Mouse (Mus musculus) lung, postnatal 25 days (tissue): Measurements from ENCODE around the gene Ctnna3.
"Not testable (repeated sequence)": the region's sequence is repeated elsewhere in the genome, so short reads cannot be mapped to it uniquely, and the experiment has no call there.

Experiments
- DNase-seq: peaks from one replicate; pipeline ENCODE4 v3.0.0; 2022; ENCODE audit warnings: low spot score

Gene Ctnna3

GRCm38 (mm10) chr10:64636760-64637159 is 1206.9 kb downstream of the Ctnna3 start:
- DNase-seq, result no peak

- no peak for DNase-seq
Observed at GRCm38 (mm10) chr10:64639061-64639460, 1209.2 kb downstream of the Ctnna3 start.

- no peak for DNase-seq
Observed at GRCm38 (mm10) chr10:64641093-64641492, 1211.2 kb downstream of the Ctnna3 start.

DNA sequence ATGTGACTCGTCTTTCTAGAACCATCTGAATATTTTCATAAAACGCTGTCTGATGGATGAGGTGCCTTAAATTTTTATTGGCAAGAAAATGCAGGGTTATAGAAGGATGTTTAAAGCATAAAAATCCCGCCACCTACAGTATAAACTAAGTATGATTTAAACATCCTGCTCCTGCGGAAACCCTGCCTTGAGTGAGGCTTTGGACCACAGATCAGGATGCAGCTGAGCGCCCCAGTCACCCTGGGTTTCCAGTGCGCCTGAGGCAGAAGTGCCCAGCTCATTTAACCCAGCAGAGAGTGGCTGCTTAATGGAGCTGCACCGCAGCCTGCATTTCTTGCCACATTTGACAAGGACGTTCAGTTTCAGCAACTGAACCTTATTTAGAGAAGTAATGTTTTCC is 1211.7 kb downstream of the Ctnna3 start:
- DNase-seq, result peak; percentile 5

DNA sequence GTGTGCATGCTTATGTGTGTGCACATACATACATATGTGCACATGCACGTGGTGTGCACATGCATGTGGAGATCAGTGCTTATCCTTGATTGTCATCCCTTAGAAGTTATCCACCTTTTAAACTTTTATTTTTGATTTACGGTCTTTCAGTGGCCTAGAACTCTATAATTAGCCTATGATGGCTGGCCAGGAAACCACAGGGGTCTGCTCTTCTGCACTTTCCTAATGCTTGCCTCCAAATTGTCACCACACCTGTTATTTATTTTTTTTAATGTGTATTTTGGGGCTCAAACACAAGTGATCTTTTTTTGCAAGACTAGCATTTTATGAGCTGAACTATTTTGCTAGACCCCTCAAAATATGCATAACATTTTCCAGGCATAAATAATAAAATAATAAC is 1214.1 kb downstream of the Ctnna3 start:
- no peak for DNase-seq

- DNase-seq, result no peak
Observed at GRCm38 (mm10) chr10:64661190-64661589, 1231.3 kb downstream of the Ctnna3 start.

DNA sequence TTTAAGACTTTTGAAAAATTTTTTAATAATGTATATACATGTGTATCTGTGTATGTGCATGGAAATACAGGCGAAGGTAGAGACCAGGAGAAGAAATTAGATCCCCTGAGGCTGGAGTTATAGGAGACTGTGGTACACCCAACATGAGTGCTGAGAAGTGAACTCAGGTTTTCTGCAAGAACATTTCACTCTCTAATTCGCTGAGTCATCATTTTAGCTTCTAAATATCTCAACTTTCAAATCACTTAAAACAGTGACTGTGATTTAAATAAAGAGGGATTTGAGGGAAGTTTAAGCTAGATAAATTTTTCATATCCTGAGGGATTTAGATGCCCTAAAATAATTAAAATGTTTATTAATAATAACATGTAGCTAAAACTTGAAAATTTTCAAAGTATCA is 1241.6 kb downstream of the Ctnna3 start:
- DNase-seq, result no peak

GRCm38 (mm10) chr10:64675796-64676195 is 1245.9 kb downstream of the Ctnna3 start:
- DNase-seq, result no peak

DNA sequence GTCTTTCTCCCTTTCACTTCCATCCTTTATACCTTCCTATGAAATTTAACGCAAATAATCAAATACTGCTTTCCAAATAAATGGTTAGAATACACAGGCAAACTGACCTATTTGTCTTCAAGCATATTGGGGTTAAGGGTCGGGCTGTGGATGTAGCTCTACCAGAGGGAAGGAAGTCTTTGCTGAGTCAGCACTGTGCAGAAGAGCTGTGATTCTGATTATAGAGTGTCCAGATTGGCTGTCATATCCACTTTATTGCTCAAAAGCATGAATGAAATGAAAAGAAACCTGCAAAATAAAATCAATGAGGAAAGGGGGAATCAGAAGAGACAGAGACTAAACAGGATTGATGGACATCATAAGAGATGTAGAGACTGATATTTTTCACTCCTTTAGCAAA is 1280.1 kb downstream of the Ctnna3 start:
- no peak for DNase-seq

- no peak for DNase-seq
Observed at GRCm38 (mm10) chr10:64718036-64718435, 1288.1 kb downstream of the Ctnna3 start.

GRCm38 (mm10) chr10:64735692-64736091 is 1305.8 kb downstream of the Ctnna3 start:
- no peak for DNase-seq

- DNase-seq, result no peak
Observed at GRCm38 (mm10) chr10:64736616-64737015, 1306.7 kb downstream of the Ctnna3 start.

DNA sequence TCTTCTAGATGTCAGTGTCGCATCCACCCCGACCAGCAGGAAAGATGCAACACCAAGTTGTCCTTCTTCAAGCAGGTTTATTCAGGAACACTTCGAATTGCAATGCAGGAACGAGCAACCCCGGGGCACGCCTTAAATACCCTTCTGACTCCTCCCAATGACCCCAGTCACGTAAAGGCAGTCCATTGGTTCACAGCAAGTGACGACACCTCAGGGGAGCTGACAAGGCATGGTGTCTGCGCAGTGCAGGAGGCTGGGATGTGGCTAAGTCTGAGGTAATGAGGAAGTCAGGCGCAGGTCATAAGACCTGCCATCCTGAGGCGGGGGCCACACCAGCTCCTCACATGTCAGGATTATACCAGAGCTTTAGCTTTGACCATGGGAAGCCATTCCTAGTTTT is 1311.8 kb downstream of the Ctnna3 start:
- not testable (repeated sequence) for DNase-seq

DNA sequence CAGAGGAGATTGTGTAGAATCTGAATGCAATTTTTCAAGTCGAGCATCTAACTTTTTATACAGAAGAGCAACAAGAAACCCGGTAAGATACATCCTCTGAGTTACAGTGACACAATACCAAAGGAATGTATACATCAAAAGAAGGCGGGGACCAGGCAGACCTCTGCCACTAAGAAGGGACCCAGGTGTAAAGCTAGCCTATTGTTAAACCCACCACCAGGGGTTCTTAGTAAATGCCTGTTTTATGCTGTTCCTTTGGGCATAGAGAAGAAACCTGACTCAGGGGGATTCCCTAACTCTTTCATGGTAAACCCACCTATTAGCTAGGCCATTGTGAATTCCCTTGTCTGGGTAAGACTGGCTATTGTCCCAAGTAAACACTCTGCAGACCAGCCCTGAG is 1314.2 kb downstream of the Ctnna3 start:
- DNase-seq, result not testable (repeated sequence)

DNA sequence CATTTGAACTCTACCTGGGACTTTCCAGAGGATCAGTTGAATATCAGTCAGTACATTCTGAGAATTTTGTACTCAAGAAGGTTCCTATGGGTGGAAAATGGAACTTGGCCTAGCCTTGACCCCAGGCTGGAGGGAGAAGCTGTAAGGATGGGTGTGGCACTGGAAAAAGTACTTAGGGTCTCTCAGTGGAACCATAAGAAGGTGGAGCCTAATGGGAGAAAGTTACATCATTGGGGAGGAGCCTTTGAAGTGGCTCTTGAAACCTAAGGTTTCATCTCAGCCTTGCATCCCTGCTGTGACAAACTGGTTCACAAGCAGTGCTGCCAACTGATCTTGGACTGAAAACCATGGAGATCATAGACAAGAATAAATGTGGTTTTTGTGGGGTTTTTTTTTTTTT is 1318.8 kb downstream of the Ctnna3 start:
- no peak for DNase-seq

- DNase-seq, result no peak
Observed at GRCm38 (mm10) chr10:64750791-64751190, 1320.9 kb downstream of the Ctnna3 start.

GRCm38 (mm10) chr10:64836315-64836714 is 1406.4 kb downstream of the Ctnna3 start:
- DNase-seq, result no peak

DNA sequence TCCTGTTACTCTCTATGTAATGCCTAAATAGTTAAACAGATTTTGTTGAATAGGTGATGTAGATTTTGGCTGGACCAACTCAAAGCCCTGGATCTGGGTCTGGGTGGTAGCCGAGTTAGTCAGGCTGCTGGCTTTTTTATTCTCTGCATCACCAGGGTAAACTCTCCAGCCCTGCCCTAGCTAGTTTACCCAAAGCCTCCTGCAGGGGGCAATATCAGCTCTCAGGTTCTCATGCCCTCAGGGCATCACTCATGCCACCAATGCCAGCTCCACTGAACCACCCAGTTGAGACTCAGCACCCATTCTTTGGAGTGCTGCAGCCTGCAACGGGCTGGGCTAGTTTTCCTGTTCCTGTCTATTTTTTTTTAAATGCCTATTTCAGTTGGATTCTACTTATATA is 1431.5 kb downstream of the Ctnna3 start:
- no peak for DNase-seq

DNA sequence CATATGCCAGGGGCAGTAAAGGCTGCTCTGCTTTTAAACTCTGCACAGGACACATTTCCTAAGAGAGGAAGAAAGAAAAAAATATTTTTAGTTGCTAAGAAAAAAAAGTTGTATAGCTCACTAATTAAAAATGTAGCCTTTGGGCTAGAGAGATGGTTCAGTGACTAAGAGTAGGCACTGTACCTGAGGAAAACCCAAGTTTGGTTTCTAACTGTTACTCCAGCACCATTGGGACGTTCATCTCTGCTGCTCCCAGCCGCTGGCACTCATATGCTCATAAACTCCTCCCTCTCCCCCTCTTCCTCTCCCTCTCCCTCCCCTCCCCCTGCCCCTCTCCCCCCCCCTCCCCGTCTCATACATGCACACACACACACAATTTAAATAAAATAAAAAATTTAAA is 1441.0 kb downstream of the Ctnna3 start:
- no peak for DNase-seq

DNA sequence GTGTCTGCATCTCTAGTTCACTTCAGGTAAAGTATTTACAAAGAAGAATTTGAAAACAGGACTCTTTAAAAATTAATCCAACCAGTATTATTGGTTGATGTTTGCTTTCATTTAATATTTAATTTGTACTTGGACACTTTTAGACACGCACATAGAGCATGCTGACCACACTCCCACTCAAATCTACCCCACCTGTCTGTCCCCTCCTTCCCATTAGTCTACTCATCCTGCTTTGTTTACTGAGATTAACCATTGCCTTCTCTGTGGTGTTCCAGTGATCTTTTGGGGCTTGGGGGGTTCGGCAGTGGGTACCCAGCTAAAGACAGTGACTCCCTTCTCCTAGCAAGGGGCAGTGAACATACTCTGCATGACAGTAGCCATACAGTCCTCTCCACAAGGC is 1446.6 kb downstream of the Ctnna3 start:
- DNase-seq, result no peak

DNA sequence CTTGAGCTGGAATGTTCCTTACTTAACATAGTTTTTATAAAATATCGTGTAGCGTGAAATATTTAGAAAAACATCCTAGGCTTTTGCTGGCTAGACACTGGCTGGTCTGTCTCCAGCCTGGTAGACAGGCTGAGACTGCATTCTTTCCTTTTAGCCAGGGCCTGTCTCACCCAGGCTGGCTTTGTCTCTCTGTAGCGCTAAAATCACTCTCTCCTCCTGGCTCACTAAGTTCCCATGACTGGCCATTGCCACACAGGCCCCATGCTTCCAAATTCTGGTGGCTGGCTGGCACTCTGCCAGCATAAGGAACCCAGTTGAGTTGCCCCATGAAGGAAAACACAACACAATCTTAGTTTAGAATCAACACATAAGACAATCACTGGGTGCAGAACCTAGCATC is 1450.0 kb downstream of the Ctnna3 start:
- no peak for DNase-seq

DNA sequence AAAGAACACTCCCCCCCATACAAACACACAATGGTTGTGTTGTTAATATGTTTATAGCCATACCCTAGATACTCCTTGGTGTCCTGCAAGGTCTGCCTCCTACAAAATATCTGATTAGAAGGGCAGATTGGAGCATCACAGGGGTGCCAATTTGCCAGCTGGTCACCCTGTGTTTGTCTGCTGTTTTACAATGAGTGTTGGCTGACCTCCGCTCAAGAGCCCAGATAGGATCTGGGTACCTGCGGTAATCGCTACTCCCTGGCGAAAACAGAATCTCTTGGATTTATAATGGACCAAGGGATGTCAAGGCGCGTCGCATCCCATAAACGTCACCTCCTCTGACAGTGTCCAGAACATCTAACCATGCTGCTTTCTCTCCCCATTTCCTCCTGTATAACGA is 1457.0 kb downstream of the Ctnna3 start:
- DNase-seq, result no peak

- no peak for DNase-seq
Observed at GRCm38 (mm10) chr10:64892458-64892857, 1462.6 kb downstream of the Ctnna3 start.

DNA sequence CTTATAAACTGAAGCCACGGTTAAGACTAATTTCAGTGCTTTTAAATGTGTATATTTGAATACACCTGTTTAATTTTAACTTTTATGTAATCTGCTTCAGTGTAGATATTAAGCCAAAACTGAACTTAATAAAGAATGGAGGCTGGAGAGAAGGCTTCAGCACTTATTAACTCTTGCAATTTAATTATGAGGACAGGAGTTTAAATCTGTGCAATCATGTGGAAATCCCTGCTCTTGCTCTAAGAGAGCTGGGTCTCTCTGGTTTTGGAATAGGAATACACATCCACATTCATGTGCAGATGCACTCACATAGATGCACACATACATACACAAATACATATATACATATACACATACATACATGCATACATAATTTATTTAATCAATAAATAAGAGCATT is 1468.8 kb downstream of the Ctnna3 start:
- no peak for DNase-seq

DNA sequence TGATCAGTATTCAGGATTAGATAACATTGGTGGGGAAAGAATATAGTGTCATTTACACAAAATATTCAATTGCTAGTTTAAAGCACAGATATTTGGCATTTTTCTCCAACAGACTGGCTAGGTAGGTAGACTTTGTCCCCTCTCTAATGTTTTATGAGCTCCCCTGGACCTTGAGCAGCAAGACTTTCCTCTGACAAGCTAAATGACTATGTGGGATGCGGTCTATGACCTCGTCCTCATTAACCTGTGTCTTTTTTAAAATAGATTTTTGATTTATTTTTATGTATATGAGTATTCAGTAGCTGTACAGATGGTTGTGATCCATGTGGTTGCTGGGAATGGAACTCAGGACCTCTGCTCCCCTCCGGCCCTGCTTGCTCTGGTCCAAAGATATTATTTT is 1471.8 kb downstream of the Ctnna3 start:
- DNase-seq, result no peak
